8 mouse cellular contexts compared by ENCODE assay signal in the genomic region with DNA sequence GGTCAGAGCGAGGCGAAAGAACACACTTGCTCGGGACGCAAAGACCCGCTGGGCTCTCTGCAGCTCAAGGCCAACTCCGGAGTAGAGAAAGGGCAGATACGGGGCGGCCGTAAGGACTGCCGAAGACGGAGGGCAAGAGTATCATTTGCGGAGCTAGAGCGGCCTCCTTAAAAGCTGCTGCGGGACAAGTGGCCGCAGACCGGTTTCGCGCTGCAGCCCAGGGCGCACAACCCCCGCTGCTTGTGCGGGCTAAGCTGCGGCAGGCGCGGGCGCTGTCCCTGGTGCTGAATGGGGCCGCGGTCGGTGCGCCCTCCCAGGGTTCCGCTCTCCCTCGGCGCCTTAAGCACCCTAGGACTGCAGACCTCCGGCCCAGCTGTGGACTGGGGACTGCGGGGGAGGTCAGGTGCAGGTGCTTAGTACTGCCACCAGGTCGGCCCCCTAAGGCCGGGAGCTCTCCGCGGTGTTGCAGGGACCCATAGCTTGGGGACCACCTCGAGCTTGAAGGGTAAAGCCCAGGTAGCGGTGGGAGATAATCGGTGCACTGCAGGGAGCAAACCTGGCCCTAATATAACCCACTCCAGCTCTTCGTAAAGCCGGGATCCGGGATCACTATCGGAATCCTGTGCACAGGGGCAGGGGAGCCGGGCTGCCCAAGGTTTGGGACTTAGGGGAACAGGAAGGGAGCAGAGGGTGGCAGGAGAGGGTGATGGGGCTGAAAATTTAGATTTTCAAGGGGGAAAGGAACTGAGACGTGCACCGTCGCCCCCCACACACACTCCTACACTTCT. TPM values are rescaled to one million over a fixed set of nuclear protein-coding genes. Genes with fewer than 3 reads are reported as not detected.
DNase-seq lines count a peak whose midpoint lies in the region; ATAC-seq and TF ChIP-seq lines count a peak whose summit lies in the region.

No protein-coding gene starts in this region.

- intact Hi-C loops in heart, postnatal 10 days (cut with DNase I), result no loop called here

- H3K36me3 ChIP-seq in G1E (replicated peaks), result no peaks in the 10 kb centered on the region

- ATAC-seq in G1E (ENCODE audit: extremely low read depth, insufficient number of reproducible peaks, low FRiP score, poor library complexity, severe bottlenecking), result no peak
- ATAC-seq in erythroid progenitor cell, adult 5-6 weeks (replicated peaks; ENCODE audit: low FRiP score, poor library complexity, severe bottlenecking), result 0 out of 2 replicates have a peak, but pooled peaks have one; percentile 30

- TF ChIP-seq CTCF in G1E (IDR thresholded peaks at IDR 0.05; ENCODE audit: low read depth, low read length), result no peak

- no peaks in the 10 kb centered on the region for H3K27me3 ChIP-seq in G1E (ENCODE audit: insufficient read depth, low read length)

- peaks cover 86% of the 10 kb centered on the region for H3K9me3 ChIP-seq in G1E (replicated peaks)

- peak overlapping the region; percentile 4; the same call in 1 of the 2 replicates for H3K4me3 ChIP-seq in G1E (ENCODE audit: low read depth, low read length)

- no peak for DNase-seq in G1E (ENCODE audit: low spot score)
- DNase-seq in c-Kit-positive CD71-negative TER-119-negative erythroid progenitor cells, embryonic 14.5 days (ENCODE audit: low read depth), result peak; percentile 47
- peak; percentile 66 to 79 for DNase-seq in heart, postnatal 10 days
- DNase-seq in kidney, postnatal 25 days, result peak; percentile 48 to 62
- DNase-seq in lung, postnatal 14 days, result peak; percentile 67
- peak; percentile 80 for DNase-seq in retina, postnatal 1 day
- DNase-seq in natural killer cell, adult 2 months (ENCODE audit: low spot score in 2 of 2), result no peak

- H3K4me1 ChIP-seq in G1E (ENCODE audit: insufficient read depth, low read depth, low read length), result no peaks in the 10 kb centered on the region

RNA-seq across cellular contexts. Expression of gene Prmt8, which starts 1.4 kb away (rescaled TPM):
- total RNA-seq in G1E (2014; fragmentation: Nextera tagmentation) (not detected in 2 replicates), G1E (2017) (0.05 TPM in 1 of 2 replicates, not detected in the other)
- not detected in 2 replicates for polyA plus RNA-seq in G1E (2012)
- not detected in 2 replicates for total RNA-seq in erythroid progenitor cell, adult 5-6 weeks (2015; ENCODE audit: low replicate concordance)
- not detected in 2 replicates for total RNA-seq in erythroid progenitor cell, adult 5-6 weeks (2017; ENCODE audit: low replicate concordance)
- not detected for total RNA-seq in heart, postnatal 10 days (2021)

Comparison
In these comparisons a context has a peak if more than half of its experiments do, and no peak if none do; other contexts are left out.
1. DNase-seq: peak in c-Kit-positive CD71-negative TER-119-negative erythroid progenitor cells, embryonic 14.5 days (single experiment), heart, postnatal 10 days (2 of 2), kidney, postnatal 25 days (2 of 2), lung, postnatal 14 days (single experiment) and retina, postnatal 1 day (single experiment); none in G1E (single experiment) and natural killer cell, adult 2 months (0 of 2).